Mouse (Mus musculus): ENCODE measurements around the gene Rars.
"Not testable (repeated sequence)": the region's sequence is repeated elsewhere in the genome, so short reads cannot be mapped to it uniquely, and the experiment has no call there.

The Rars gene

DNA sequence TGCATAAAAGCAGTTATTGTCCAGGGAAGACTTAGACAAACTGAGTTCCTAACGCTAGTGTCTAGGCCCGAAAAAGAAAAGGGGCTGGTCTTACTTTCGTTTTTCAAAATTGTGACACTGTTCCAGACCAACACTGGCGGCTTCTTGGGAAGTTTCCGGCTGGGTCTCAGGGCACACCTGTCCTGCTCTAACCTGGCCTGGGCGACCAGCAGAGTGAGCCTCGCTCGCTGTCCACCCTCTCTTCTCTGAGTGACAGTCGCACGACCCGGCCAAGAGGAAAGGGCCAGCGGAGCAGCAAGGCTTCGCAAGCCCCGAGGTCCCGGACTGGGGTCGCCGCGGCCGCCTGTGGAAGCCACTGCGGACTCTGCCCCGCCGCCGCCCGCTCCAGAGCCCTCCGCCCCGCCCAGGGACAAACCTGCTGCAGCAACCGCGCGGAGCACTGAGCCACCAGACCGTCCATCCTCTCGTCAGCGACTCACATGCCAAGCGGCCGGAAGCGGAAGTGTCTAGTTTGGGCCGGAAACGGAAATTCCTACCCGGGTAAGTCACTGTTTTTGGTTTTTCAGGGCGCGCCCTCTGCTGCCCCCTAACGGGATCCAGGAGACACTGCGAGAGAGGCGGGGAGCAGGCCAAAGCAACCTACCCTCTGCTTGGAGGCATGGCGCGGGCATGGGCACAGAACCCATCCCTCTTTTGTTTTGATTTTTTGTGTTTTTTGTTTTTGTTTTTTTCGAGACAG, at the start of gene Rars:
Gene Rars, minus strand, starts transcription at position 485 of the 739 bp plus-strand sequence.
- DNase-seq: peak; percentile 93 to 95

DNA sequence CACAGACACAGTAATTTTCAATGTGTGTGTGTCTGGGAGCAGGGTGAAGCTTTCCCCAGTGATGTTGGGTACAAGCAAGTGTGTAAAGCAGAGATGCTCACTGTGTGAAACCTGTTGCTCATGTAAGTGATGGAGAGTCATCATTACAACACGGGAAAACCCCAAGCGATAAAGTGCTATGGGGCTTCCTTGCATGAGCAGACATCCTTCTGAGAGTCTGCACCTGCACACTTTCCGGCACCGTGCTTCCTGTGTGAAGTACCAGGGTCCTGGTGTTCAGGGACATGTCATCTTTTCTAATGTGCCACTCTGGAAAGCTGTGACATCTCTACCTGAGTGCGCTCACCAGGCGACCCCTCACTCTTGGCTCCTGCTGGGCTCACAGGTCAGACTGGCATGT, 48.5 kb upstream of the Rars start:
- no peak for DNase-seq

DNA sequence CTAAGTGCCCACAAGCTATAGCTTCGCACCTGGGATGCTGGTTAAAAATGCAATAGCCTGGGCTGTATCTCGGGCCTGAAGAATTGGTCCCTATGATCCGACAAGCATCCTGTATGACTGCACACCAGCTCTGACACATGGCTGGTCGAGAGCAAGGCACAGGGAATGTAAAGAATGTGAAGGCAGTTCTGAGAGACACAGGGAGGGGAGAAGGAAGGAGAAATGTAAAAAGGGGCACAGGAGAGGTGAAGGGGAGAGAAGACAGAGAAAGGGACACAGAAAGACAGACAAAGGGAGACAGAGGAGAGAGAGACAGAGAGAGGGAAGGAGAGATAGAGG, 44.2 kb upstream of the Rars start:
- no peak for DNase-seq

DNA sequence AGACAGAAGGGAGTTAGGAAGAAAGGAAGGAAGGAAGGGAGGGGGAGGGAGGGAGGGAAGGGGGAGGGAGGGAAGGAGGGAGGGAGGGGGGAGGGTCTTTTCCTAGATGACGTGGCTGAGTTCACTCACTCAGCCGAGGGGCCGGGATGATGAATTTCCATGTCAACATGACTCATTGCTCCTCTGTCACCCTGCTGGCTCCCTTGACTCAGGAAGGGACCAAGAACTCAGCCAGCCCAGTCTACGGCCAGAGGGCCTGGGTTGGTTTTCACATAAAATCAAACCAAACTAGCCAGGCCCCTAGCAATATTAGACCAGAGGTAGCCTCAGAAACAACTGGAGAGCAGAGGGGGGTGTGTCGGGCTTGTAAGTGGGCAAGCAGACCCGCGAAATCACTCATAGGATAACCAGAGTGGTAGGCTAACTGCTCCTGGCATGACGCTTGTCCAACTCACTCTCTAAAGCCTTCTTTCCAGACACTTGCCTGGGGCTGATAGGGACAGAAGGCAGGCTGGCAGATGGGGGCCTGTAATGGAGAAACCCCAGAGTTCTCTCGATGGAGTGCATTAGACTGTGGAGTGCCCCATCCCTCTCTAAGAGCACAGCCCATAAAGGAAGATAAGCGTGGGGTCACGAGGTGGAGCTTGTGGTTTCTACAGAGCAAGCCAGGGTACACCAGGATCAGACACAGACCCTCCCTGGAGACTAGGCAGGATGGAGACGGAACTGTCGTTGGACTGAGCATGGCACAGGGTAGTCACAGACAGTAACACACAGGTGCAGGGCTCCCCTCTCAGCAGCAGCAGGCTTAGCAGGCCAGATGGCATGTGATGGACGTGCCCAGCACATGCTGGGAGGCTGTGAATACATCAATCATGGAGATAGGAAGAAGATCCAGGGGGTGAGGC, 43.6 kb upstream of the Rars start:
- DNase-seq: no peak

DNA sequence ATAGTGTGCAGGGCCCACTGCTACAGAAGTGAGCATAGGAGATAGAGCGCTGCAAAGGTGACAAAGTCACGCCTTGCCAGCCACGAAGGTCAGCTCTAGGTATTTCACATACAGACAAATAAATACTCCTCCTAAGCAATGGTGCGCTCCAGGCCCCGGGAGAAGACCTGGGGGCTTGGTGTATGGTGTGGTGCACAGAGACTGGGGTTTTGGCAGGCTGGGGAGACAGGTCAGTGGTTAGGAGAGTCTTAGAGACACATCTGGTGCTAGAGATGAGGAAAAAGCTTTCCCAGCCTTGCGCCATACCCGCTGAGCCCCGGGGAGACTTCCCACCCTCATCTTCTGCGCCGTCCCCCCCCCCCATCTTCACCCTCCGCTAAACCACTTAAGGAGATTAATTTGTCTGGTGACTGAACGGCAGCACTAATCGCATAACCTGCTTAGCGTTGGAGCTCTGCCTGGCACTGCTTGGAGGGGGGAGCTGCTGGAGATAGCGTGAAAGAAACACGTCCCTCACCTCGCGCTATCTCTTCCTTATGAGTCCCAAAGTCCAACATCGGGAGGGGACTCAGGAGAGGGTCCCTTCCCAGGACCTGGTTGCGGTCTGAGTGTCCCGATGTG, 39.4 kb upstream of the Rars start:
- DNase-seq: no peak

DNA sequence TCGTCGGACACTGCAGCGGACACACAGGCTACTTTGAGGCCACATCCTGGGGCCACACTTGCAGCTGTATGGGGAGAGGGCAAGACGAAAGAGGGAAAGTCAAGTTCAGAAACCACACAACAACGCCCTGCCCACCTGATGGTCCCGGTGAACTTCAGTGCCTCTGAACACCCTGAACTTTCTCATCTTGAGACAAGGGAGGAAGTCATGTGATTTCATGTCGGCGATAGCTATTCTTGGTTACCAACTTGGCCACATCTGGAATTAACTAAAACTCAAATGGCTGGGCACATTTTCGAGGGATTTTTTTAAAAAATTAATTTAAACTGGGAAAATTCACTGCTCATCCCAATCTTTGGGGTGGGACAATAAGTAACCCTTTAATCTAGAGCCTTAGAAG, 36.7 kb upstream of the Rars start:
- DNase-seq: no peak

DNA sequence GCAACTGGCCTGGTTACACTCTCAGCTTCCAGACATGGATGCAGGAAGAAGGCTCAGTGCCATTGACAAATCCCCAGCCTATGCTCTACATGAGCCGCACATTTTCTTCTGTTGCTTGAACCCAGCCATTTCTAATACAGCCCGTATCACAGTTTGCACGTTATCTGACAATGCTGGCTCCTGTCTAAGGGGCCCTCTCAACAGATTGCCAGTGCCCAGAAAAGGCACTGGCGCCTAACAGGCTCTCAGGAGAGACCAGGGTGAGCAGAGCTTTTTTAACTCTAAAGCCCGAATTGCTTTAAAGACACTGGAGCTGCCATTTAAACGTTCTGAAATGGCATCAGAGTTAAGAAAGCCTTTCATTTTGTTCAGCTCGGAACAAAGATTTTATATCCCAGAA, 31.8 kb upstream of the Rars start:
- DNase-seq: no peak

DNA sequence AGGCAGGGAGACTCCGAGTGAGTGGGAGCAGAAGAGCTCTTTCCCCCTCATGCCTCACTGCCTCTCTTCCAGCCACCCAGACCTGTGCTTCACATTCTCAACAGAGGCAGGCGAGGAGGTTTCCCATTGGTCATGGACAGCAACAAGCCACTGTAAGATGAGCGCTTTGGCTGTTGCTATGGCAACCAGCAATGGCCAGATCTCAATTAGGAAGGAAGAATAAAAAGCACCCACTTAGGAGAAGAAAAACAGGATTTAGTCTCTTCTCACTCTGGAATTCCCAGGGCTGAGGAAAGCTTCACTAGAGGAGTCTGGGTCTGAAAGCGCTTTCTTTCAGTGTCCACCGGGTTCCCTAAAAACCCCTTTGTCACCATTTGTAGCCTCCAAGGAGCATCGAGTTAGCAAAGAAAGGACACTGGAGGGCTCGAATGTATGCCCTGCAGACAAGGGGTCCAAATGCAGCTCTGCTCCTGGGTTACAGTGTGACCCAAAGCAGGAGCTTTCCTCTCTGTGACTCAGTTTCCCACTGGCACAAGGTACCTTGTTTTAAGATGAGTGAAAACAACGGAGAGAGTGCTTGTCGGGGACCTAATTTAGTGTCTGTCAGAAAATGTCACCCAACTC, 30.8 kb upstream of the Rars start:
- peak; percentile 55 to 72 for DNase-seq

DNA sequence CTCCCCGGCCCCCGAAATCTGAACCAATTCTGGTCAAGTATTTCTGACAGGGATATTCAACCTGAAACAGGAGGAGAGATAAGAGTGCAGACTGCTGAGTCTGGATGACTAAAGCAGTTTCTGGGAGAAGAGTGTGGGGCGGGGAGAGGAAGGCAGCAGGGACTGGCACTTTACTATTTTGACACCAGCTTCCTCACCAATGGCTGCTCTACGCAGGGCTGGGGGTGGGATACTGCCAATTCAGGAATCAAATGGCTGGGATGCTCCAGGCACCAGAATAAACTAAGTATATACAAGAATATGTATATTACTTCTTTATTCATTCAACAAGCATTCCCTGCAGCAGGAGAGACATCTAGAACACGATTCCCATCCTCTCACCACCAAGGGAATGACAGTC, 29.3 kb upstream of the Rars start:
- no peak for DNase-seq

DNA sequence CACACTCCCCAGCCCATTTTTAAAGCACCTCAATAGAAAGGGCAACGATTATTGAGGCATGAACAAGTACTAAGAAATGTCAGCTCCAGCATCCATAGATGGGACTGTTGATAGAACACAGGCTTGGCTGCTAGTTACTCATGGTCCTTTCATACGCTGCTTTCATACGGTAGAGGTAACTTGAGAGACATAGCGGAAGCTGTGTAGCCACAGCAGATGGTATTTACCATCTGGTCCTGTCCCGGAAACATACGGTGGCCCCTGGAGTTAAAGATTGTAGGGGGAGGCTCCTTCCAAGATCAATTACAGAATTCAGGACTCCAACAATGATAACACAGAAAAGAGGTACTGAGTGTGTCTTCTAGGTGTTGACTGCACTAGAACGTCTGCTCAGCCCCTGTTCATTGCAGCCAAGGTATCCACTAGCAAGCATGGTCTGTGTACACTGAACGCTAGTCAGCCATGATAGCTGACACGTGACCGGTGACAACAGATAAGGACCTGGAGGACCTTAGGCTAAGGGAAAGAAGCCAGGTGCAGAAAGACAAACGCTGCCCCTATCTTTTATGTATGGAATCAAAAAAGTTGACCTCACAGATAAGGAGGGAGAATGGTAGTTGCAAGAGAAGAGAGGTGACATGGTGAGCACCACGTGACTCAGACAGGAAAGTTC, 23.2 kb upstream of the Rars start:
- DNase-seq: no peak

DNA sequence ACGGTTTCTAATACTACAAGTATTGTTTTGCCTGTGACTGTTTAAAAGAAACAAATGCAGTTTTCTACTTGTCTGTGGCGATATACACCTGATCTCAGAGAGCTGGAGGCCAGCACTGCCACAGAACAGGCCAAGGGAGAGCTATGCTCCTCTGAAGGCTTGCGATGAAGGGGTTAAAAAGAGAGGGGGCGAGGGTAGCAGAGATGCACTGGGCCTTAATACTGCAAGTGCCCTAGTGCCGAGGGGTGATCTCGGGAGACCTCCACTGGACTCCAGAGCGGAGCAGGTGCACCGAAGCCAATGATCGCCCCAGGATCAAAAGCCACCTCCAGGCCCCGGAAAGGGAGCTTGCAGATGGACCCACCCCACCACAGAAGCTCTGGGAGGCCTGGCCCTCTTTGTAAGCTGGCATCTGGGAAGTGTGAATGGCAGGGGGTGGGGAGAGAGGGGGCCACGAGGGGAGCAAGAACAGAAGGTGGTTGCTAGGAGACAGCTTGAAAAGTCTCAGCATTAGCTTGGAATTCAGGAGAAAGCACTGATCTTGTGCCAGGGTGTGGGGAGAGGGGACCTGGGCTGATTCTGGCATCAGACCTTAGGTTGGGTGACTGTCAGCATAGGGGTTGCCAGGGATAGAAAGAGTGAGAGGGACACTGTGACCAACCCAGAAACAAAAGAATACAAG, 22.2 kb upstream of the Rars start:
- no peak for DNase-seq

DNA sequence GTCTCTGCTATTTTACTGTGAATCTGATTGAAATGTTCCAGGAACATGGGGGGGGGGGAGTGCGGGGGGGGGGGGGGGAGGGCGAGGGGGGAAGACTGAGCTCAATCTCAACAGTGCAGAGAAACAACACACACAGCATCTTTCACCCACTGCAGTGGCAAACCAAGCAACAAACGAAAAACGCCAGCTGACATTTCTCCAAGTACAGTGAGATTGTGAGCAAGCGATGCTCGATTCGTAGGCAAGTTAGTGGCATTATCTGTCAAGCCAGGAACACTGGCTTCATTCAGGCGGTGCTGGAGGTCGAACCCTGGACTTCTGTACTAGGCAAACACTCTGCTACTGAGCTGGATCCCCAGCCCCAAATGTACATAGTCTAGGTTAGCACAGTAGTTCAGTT, 21.3 kb upstream of the Rars start:
- no peak for DNase-seq

DNA sequence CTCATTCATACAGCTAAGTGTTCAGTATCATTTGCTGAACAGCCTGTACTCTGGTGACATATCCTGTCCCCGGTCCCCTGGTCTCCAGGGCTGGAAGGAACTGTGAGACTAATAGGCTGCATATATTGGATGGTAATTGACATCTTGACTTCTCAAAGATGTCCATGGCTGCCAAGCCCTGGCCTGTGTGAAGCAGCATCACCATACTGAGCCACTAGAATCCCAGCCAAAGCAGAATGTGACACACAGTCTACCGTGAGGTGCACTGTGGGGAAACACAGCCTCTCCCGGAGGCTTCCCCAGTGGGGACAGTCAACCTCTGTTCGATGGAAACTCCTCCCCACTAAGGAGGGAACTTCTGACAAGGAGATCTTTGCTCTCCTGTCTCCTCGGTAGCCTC, 20.6 kb upstream of the Rars start:
- DNase-seq: no peak

DNA sequence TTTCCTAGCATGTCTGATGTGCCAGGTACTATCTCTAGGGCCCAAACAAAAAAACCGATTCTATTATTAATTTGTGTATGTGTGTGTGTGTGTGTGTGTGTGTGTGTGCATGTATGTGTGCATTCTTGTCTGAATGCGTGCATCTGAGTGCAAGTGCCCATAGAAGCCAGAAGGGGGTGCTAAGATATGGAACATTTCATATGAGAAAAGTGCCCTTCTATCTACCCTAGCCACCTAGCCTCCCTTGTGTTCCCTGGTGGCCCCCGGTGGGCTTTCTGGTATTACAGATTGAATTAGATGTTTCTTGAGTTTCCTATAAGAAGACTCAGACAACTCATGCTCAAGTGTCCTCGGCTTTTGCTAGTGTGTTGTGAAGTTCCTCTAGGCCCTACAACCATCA, 19.3 kb upstream of the Rars start:
- no peak for DNase-seq

DNA sequence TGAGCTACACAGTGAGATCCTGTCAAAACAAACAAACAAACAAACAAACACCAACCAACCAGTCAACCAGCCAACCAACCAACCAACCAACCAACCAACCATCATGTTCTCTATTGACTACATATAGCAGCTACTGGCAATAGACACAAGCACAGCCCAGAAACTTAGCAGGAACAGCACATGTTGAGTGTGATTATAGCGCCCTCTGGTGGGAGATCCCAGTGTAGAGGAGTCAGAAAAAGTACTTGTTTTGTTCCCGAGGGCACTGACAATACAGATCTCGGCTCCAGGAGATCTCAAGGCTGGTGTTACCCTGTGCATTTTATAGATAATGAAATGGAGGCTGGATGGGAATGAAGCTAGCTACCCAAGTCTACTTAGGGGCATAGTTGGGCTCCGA, 18.4 kb upstream of the Rars start:
- DNase-seq: peak in 1 of 2 experiments; percentile 43

DNA sequence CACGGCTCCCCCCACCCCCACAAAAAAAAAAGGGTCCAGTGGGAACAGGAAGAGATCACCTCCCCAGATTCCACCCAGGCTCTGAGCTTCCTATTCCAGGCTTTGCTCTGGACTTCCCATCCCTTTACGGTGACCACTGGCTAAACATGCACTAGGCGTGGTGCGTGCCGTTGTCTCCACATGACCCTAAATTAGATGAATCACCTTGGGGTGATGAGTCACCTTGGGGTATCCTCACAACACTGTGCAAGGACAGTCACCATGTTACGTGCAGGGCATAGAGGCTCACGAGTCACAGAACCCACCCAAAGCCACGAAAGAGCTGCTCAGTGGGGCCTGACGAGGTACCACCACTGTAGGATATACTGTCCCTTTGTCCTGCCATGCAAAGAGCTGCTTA, 10.0 kb upstream of the Rars start:
- DNase-seq: no peak

DNA sequence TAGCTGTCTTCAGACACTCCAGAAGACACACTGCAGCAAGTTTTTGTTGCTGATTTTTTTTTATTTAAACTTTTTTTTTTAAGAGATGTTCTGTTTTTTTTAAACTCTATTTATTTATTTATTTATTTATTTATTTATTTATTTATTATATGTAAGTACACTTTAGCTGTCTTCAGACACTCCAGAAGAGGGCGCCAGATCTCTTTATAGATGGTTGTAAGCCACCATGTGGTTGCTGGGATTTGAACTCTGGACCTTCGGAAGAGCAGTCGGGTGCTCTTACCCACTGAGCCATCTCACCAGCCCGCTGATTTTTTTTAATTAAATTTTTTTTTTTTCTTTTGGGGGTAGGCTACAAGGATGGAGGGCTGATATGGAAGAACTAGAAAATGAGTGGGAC, 8.3 kb upstream of the Rars start:
- not testable (repeated sequence) for DNase-seq

DNA sequence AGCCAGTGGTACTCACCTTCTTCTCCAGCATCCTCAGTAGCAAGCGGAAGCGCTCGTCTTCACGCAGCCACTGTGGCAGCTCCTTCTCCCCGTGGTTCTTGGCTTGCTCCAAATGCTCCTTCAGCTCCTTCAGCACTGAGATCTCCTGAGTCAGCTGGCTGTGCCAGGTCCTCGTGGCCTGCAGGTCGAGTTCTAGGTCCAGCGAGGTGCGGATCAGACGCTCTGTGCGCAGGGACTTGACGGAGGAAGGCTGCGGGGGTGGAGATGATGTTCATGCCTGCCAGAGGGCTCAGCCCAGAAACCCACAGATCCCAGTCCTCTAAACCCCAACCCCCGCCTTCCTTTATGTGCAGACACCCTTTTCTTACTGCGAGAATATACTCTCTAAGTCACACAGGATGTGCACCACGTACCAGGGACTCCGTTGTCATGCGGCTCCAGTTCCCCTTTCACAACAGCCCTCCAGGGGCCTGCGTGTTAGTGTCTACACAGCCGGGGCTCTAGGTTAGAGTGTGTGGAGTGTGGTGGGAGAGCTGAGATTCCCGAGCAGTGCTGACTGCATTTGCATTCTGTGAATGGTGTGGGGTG, 7.5 kb upstream of the Rars start:
- DNase-seq: no peak

DNA sequence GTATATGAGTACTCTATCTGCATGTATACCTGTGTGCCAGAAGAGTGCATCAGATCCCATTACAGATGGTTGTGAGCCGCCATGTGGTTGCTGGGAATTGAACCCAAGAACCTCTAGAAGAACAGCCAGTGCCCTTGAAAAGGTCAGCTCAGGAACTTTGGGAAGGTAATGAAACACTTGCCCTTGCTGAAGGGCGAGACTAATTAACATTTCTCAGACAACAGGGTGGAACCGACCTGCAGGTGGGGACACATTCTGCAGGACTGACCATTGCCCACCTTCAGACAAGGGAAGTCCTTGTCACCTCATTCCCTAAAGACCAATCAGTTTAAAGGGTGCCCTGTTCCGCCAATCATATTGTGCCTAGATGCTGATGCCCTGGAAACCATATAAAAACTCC, 6.5 kb upstream of the Rars start:
- DNase-seq: not testable (repeated sequence)

DNA sequence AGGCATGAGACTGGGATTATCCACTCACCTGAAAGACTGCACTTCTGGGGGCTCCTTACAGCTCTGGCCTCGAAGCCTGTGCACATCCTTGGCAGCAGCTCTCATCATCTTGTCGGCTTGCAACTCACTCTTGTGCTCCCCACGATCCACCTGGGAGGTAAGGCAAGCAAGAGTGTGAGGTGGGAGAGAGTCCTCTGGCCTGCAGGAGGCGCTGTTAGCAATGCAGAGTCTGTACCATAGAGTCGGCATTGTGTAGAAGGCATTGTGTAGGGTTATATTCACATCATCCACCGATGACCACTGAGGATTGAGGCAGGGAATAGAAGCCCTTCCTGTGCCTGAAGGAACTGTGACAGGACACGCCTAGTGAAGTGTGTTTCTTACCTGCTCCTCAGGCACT, 6.0 kb upstream of the Rars start:
- DNase-seq: peak; percentile 32 to 43
